Mouse (Mus musculus) forebrain, embryonic 10.5 days (tissue): ENCODE results near the gene Hist4h4. TPM values are rescaled to one million over a fixed set of nuclear protein-coding genes. Genes with fewer than 3 reads are reported as not detected.

ENCODE experiments used
- microRNA-seq: library from miRNA; unstranded; fragments of <30 nt; microRNA quantifications from one replicate; pipeline ENCODE4, GENCODE M21; 2017
- polyA plus RNA-seq: library from polyadenylated mRNA; unstranded; fragments of >200 nt; fragmentation: Nextera tagmentation; extraction: Ambion mirVana; gene quantifications from 2 replicates; pipeline ENCODE4 v1.2.1, GENCODE M21; 2016

Gene Hist4h4
- polyA plus RNA-seq, 1 experiment from 2014 or later, result 0.38 TPM

Small RNA genes within 50 kb of the gene (microRNA-seq; reads per million reads assigned to microRNA genes)
- gene Gm44364, result not detected

Other genes starting within 250 kb of the Hist4h4 start
- gene Plbd1, start 142.5 kb downstream of the Hist4h4 start, polyA plus RNA-seq, result 1.0 and 1.1 TPM in 2 replicates
- not detected in 2 replicates for gene Gucy2c, start 22.6 kb downstream of the Hist4h4 start, polyA plus RNA-seq
- gene H2afj, start 3.8 kb upstream of the Hist4h4 start, polyA plus RNA-seq, result 101 and 103 TPM in 2 replicates
- 1.7 and 1.9 TPM in 2 replicates for gene BC049715, start 23.2 kb upstream of the Hist4h4 start, polyA plus RNA-seq
- gene Wbp11, start 23.8 kb upstream of the Hist4h4 start, polyA plus RNA-seq, result 166 and 170 TPM in 2 replicates
- gene Smco3, start 31.0 kb upstream of the Hist4h4 start, polyA plus RNA-seq, result not detected in 2 replicates
- 1.4 and 1.5 TPM in 2 replicates for gene Art4, start 53.3 kb upstream of the Hist4h4 start, polyA plus RNA-seq
- 0.50 and 0.91 TPM in 2 replicates for gene Mgp, start 71.4 kb upstream of the Hist4h4 start, polyA plus RNA-seq
- gene Erp27, start 117.8 kb upstream of the Hist4h4 start, polyA plus RNA-seq, result not detected in 2 replicates
- not detected in 2 replicates for gene Pde6h, start 119.4 kb upstream of the Hist4h4 start, polyA plus RNA-seq
- gene Arhgdib, start 137.5 kb upstream of the Hist4h4 start, polyA plus RNA-seq, result 22.0 and 25.3 TPM in 2 replicates